Mouse (Mus musculus) splenic B cell, adult 2 months (primary cell): ENCODE measurements around the gene 4930438A08Rik.
"Not testable (repeated sequence)": the region's sequence is repeated elsewhere in the genome, so short reads cannot be mapped to it uniquely, and the experiment has no call there.

Experiments used
- DNase-seq: peaks from one replicate; pipeline ENCODE4 v3.0.0-alpha.2; 2011; ENCODE audit warnings: low read depth, low spot score
- H3K27me3 ChIP-seq: 2 replicates; pipeline ENCODE4 v1.6.1; 2012; ENCODE audit warnings: mild to moderate bottlenecking, low read length, moderate library complexity, mixed read lengths; ENCODE audit not compliant: control insufficient read depth, poor library complexity, insufficient read depth, severe bottlenecking
- H3K36me3 ChIP-seq: 2 replicates; pipeline ENCODE4 v1.6.1; 2012; ENCODE audit warnings: mild to moderate bottlenecking, low read length, moderate library complexity, mixed read lengths; ENCODE audit not compliant: control insufficient read depth, poor library complexity, insufficient read depth, severe bottlenecking

Gene 4930438A08Rik

GRCm38 (mm10) chr11:58274572-58274971, at the start of gene 4930438A08Rik:
4930438A08Rik (plus strand) TSS chr11:58274799.
- no peak for DNase-seq
- no peaks in the 10 kb centered on the region for H3K36me3 ChIP-seq
- H3K27me3 ChIP-seq, result no peaks in the 10 kb centered on the region

- not testable (repeated sequence) for DNase-seq, H3K27me3 ChIP-seq, H3K36me3 ChIP-seq
Measured at GRCm38 (mm10) chr11:58224872-58225271, 49.7 kb upstream of the 4930438A08Rik start.

- DNase-seq, result peak; percentile 82
- Histone ChIP-seq H3K36me3 (peaks cover under 1% of the 10 kb centered on the region; the same call in 1 of the 2 replicates), H3K27me3 (no peaks in the 10 kb centered on the region)
Measured at GRCm38 (mm10) chr11:58225655-58226054, 48.9 kb upstream of the 4930438A08Rik start.

- no peaks in the 10 kb centered on the region for H3K27me3 ChIP-seq
- DNase-seq, result no peak
- H3K36me3 ChIP-seq, result no peaks in the 10 kb centered on the region; the same call in 1 of the 2 replicates
Measured at GRCm38 (mm10) chr11:58226425-58226824, 48.2 kb upstream of the 4930438A08Rik start.

GRCm38 (mm10) chr11:58228021-58228420, 46.6 kb upstream of the 4930438A08Rik start:
- not testable (repeated sequence) for H3K36me3 ChIP-seq, DNase-seq, H3K27me3 ChIP-seq

GRCm38 (mm10) chr11:58230396-58230910, 44.1 kb upstream of the 4930438A08Rik start:
- Histone ChIP-seq H3K27me3 (no peaks in the 10 kb centered on the region), H3K36me3 (no peaks in the 10 kb centered on the region)
- DNase-seq, result no peak

- DNase-seq, result no peak
- H3K27me3 ChIP-seq, result no peaks in the 10 kb centered on the region
- no peaks in the 10 kb centered on the region for H3K36me3 ChIP-seq
Measured at GRCm38 (mm10) chr11:58231156-58231555, 43.4 kb upstream of the 4930438A08Rik start.

GRCm38 (mm10) chr11:58234551-58234950, 40.0 kb upstream of the 4930438A08Rik start:
- DNase-seq, H3K27me3 ChIP-seq, H3K36me3 ChIP-seq: not testable (repeated sequence)

GRCm38 (mm10) chr11:58235152-58235551, 39.4 kb upstream of the 4930438A08Rik start:
- H3K36me3 ChIP-seq, result no peaks in the 10 kb centered on the region
- peak; percentile 75 for DNase-seq
- H3K27me3 ChIP-seq, result no peaks in the 10 kb centered on the region

- Histone ChIP-seq H3K27me3 (no peaks in the 10 kb centered on the region), H3K36me3 (no peaks in the 10 kb centered on the region)
- DNase-seq, result peak; percentile 74
Measured at GRCm38 (mm10) chr11:58238840-58239791, 35.5 kb upstream of the 4930438A08Rik start.

GRCm38 (mm10) chr11:58247294-58247693, 27.3 kb upstream of the 4930438A08Rik start:
- DNase-seq, result no peak
- H3K27me3 ChIP-seq, result no peaks in the 10 kb centered on the region
- H3K36me3 ChIP-seq, result no peaks in the 10 kb centered on the region

- Histone ChIP-seq H3K27me3 (no peaks in the 10 kb centered on the region), H3K36me3 (no peaks in the 10 kb centered on the region)
- no peak for DNase-seq
Measured at GRCm38 (mm10) chr11:58249203-58249981, 25.2 kb upstream of the 4930438A08Rik start.

- H3K27me3 ChIP-seq, result no peaks in the 10 kb centered on the region
- no peak for DNase-seq
Measured at GRCm38 (mm10) chr11:58250550-58250949, 24.0 kb upstream of the 4930438A08Rik start.

GRCm38 (mm10) chr11:58254411-58254810, 20.2 kb upstream of the 4930438A08Rik start:
- no peaks in the 10 kb centered on the region for H3K27me3 ChIP-seq
- no peaks in the 10 kb centered on the region for H3K36me3 ChIP-seq
- DNase-seq, result no peak

More at GRCm38 (mm10) chr11:58250550-58250949, 24.0 kb upstream of the 4930438A08Rik start:
- H3K36me3 ChIP-seq, result no peaks in the 10 kb centered on the region

- Histone ChIP-seq H3K36me3 (no peaks in the 10 kb centered on the region), H3K27me3 (no peaks in the 10 kb centered on the region)
- DNase-seq, result no peak
Measured at GRCm38 (mm10) chr11:58257816-58258215, 16.8 kb upstream of the 4930438A08Rik start.
